Mouse (Mus musculus) stomach, embryonic 14.5 days (tissue): Measurements from ENCODE around the gene Prm1. TPM values are rescaled to one million over a fixed set of nuclear protein-coding genes. Genes with fewer than 3 reads are reported as not detected.
"Not testable (repeated sequence)": the region's sequence is repeated elsewhere in the genome, so short reads cannot be mapped to it uniquely, and the experiment has no call there.

Experiments used
- ATAC-seq: fragments of 200-750 bp; cut with Nextera tagmentation; 2 replicates; pipeline ENCODE4 v1.8.0; 2017; ENCODE audit warnings: low read depth, moderate TSS enrichment; ENCODE audit not compliant: insufficient number of reproducible peaks, insufficient read depth, low FRiP score
- H3K27ac ChIP-seq: fragments of 300-500 bp; sonication (generic); 2 replicates; pipeline ENCODE4 v1.5.1; 2014; ENCODE audit warnings: mild to moderate bottlenecking, low read length, moderate library complexity, mixed read lengths
- H3K27me3 ChIP-seq: fragments of 300-500 bp; sonication (generic); 2 replicates; pipeline ENCODE4 v1.6.1; 2014; ENCODE audit warnings: low read length, control low read depth, mixed read lengths; ENCODE audit not compliant: control insufficient read depth, insufficient read depth
- H3K36me3 ChIP-seq: fragments of 300-500 bp; sonication (generic); 2 replicates; pipeline ENCODE4 v1.6.1; 2014; ENCODE audit warnings: mild to moderate bottlenecking, control low read depth, low read length, moderate library complexity, mixed read lengths; ENCODE audit not compliant: control insufficient read depth, insufficient read depth
- H3K4me1 ChIP-seq: fragments of 300-500 bp; sonication (generic); 2 replicates; pipeline ENCODE4 v1.6.1; 2014; ENCODE audit warnings: low read length, control low read depth, mixed read lengths; ENCODE audit not compliant: control insufficient read depth, insufficient read depth
- H3K4me2 ChIP-seq: fragments of 300-500 bp; sonication (generic); replicated peaks from 2 replicates; pipeline ENCODE4 v1.6.1; 2014; ENCODE audit warnings: low read depth, low read length, control low read depth
- H3K4me3 ChIP-seq: fragments of 300-500 bp; sonication (generic); 2 replicates; pipeline ENCODE4 v1.5.1; 2014; ENCODE audit warnings: low read depth, low read length, control low read depth
- H3K9ac ChIP-seq: fragments of 300-500 bp; sonication (generic); replicated peaks from 2 replicates; pipeline ENCODE4 v1.6.1; 2014; ENCODE audit warnings: low read depth, mild to moderate bottlenecking, control low read depth, low read length, moderate library complexity, mixed read lengths
- H3K9me3 ChIP-seq: fragments of 300-500 bp; sonication (generic); 2 replicates; pipeline ENCODE4 v1.6.1; 2016; ENCODE audit warnings: low read depth, low read length, control low read depth; ENCODE audit not compliant: control insufficient read depth
- WGBS: fragments of 180-500 bp; shearing (Covaris S2); extraction: QIAGEN DNeasy Blood & Tissue Kit; methylation state at CpG from one replicate; pipeline ENCODE4 v1.1.7; 2014; 5-methylcytosine and 5-hydroxymethylcytosine counted together
- polyA plus RNA-seq: library from polyadenylated mRNA; unstranded; fragments of >200 nt; fragmentation: Nextera tagmentation; extraction: Ambion mirVana; gene quantifications from 2 replicates; pipeline ENCODE4 v1.2.1, GENCODE M21; 2014

The Prm1 gene
- polyA plus RNA-seq, 1 experiment from 2014 or later, result not detected

DNA sequence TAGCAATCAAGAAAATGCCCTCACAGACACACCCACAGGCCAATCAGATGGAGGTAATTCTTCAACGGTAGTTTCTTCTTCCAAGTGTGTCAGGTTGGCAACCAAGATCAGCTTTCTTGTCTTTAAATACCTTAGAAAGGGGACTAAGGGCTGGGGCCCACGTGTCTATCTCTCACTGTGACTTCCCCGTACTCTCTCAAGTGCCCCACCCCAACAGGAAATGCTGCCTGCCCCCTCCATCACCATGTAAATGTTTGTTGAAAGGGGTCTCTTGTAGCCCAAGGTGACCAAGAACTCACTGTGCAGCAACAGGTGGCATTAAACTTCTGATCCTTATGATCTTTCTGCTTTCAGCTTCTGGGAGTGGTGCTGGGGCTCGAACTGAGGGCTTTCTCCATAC, 8.1 kb upstream of the Prm1 start:
- 77% methylated on average over 4 of the region's 4 CpGs for WGBS

GRCm38 (mm10) chr16:10812865-10813371, 7.3 kb upstream of the Prm1 start, which contains the start of gene Gm11172:
Gene Gm11172 (plus strand): TSS chr16:10812915.
- Histone ChIP-seq H3K36me3 (no peaks in the 10 kb centered on the region), H3K4me1 (no peaks in the 10 kb centered on the region), H3K27me3 (no peaks in the 10 kb centered on the region), H3K4me2 (no peak within 1 kb of the TSS), H3K4me3 (no peak within 1 kb of the TSS), H3K9ac (no peak within 1 kb of the TSS), H3K27ac (no peak within 1 kb of the TSS), H3K9me3 (no peaks in the 10 kb centered on the region)
- 93% methylated on average over 2 of the region's 2 CpGs for WGBS
- ATAC-seq, result no peak

More for the DNA sequence above, 8.1 kb upstream of the Prm1 start:
- H3K36me3 ChIP-seq, result no peaks in the 10 kb centered on the region
- ATAC-seq, result no peak
- H3K4me3 ChIP-seq, result no peak overlapping the region
- H3K27ac ChIP-seq, result no peak overlapping the region
- H3K9me3 ChIP-seq, result no peaks in the 10 kb centered on the region
- no peaks in the 10 kb centered on the region for H3K4me1 ChIP-seq
- H3K9ac ChIP-seq, result no peak overlapping the region
- H3K27me3 ChIP-seq, result no peaks in the 10 kb centered on the region
- H3K4me2 ChIP-seq, result no peak overlapping the region

GRCm38 (mm10) chr16:10810376-10810775, 4.7 kb upstream of the Prm1 start:
- ATAC-seq, result no peak
- 96% methylated on average over 1 of the region's 1 CpGs for WGBS
- no peak overlapping the region for H3K4me3 ChIP-seq
- H3K27ac ChIP-seq, result no peak overlapping the region
- no peaks in the 10 kb centered on the region for H3K4me1 ChIP-seq
- no peaks in the 10 kb centered on the region for H3K36me3 ChIP-seq
- no peaks in the 10 kb centered on the region for H3K27me3 ChIP-seq
- no peak overlapping the region for H3K4me2 ChIP-seq
- no peaks in the 10 kb centered on the region for H3K9me3 ChIP-seq
- H3K9ac ChIP-seq, result no peak overlapping the region

- not testable (repeated sequence) for H3K27me3 ChIP-seq, H3K4me3 ChIP-seq, H3K4me2 ChIP-seq, H3K27ac ChIP-seq, H3K9me3 ChIP-seq, H3K9ac ChIP-seq, H3K4me1 ChIP-seq, H3K36me3 ChIP-seq
- ATAC-seq, result peak; percentile 77
- 72% methylated on average over 3 of the region's 3 CpGs for WGBS
Measured at GRCm38 (mm10) chr16:10802420-10802819, 3.2 kb downstream of the Prm1 start.

GRCm38 (mm10) chr16:10796034-10796433, 9.6 kb downstream of the Prm1 start, which contains the start of gene Prm2:
Gene Prm2 (minus strand): TSS chr16:10796134.
- H3K4me2 ChIP-seq, result no peak within 1 kb of the TSS
- ATAC-seq, result no peak
- H3K9me3 ChIP-seq, result no peaks in the 10 kb centered on the region
- no peak within 1 kb of the TSS for H3K4me3 ChIP-seq
- 74% methylated on average over 6 of the region's 6 CpGs for WGBS
- no peaks in the 10 kb centered on the region for H3K36me3 ChIP-seq
- H3K9ac ChIP-seq, result no peak within 1 kb of the TSS
- no peak within 1 kb of the TSS for H3K27ac ChIP-seq
- H3K27me3 ChIP-seq, result no peaks in the 10 kb centered on the region
- H3K4me1 ChIP-seq, result no peaks in the 10 kb centered on the region

DNA sequence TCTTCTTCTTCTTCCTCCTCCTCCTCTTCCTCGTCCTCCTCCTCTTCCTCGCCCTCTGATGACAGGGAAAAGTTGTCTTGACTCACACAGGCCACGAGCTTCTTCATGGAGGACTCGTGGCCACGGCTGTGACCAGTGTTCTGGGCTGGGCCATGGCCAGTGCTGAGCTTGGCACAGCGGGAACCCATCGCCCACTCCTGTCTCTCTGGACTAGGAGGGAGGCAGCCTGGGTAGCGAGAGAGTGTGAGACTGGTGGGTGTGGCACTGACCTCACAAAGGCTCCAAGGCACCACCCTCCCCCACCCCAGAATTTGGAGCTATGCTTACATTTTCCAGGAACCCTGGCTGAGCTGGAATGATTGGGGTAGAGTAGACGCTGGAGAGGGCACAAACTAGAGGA, 14.9 kb downstream of the Prm1 start, which contains the start of gene Prm3:
Prm3 (minus strand) TSS at position 213 of the 400 bp plus-strand sequence.
- no peak for ATAC-seq
- no peak within 1 kb of the TSS for H3K27ac ChIP-seq
- no peaks in the 10 kb centered on the region for H3K36me3 ChIP-seq
- no peaks in the 10 kb centered on the region for H3K27me3 ChIP-seq
- peaks cover 12% of the 10 kb centered on the region; the same call in 1 of the 2 replicates for H3K4me1 ChIP-seq
- H3K9me3 ChIP-seq, result no peaks in the 10 kb centered on the region
- WGBS, result 73% methylated on average over 9 of the region's 9 CpGs
- H3K9ac ChIP-seq, result no peak within 1 kb of the TSS
- no peak within 1 kb of the TSS for H3K4me3 ChIP-seq
- no peak within 1 kb of the TSS for H3K4me2 ChIP-seq

- Histone ChIP-seq H3K27me3 (no peaks in the 10 kb centered on the region), H3K27ac (no peak overlapping the region), H3K4me3 (no peak overlapping the region), H3K9ac (no peak overlapping the region), H3K9me3 (no peaks in the 10 kb centered on the region), H3K4me2 (no peak overlapping the region), H3K36me3 (no peaks in the 10 kb centered on the region), H3K4me1 (peaks cover 12% of the 10 kb centered on the region; the same call in 1 of the 2 replicates)
- 79% methylated on average over 4 of the region's 4 CpGs for WGBS
- no peak for ATAC-seq
Measured at GRCm38 (mm10) chr16:10788866-10789265, 16.8 kb downstream of the Prm1 start.

DNA sequence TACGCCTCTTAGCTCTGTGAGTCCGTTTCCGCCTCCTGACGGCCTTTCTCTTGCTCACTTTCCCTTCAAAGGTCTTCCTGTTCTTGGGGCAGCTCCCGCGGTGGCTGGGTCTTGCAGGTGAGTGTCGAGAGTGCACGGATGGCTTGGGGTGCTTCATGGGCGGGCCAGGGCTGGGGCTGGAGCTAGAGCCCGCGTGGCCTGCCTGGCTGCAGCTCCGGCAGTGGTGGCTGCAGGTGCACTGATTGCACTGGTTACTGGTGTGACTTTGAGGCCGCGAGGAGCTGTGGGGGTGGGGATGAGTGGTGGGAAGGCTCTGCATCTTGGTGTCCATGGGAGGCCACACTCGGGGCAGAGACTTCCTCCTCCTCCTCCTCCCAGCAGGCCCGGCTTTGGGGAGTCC, 17.4 kb downstream of the Prm1 start, which contains the start of gene Tnp2:
Tnp2 (minus strand) TSS at position 390 of the 400 bp plus-strand sequence.
- H3K27me3 ChIP-seq, result no peaks in the 10 kb centered on the region
- H3K9ac ChIP-seq, result no peak within 1 kb of the TSS
- H3K27ac ChIP-seq, result no peak within 1 kb of the TSS
- WGBS, result 56% methylated on average over 16 of the region's 16 CpGs
- no peak for ATAC-seq
- no peak within 1 kb of the TSS for H3K4me2 ChIP-seq
- H3K4me3 ChIP-seq, result no peak within 1 kb of the TSS
- H3K4me1 ChIP-seq, result peaks cover 12% of the 10 kb centered on the region; the same call in 1 of the 2 replicates
- H3K9me3 ChIP-seq, result no peaks in the 10 kb centered on the region
- no peaks in the 10 kb centered on the region for H3K36me3 ChIP-seq
